Mouse (Mus musculus): ENCODE data around the gene Dbil5. TPM values are rescaled to one million over a fixed set of nuclear protein-coding genes. Genes with fewer than 3 reads are reported as not detected.

The Dbil5 gene
- 1.1 TPM in 1 of 2 replicates, not detected in the other for polyA plus RNA-seq (2014; fragmentation: Nextera tagmentation; extraction: Ambion mirVana)

DNA sequence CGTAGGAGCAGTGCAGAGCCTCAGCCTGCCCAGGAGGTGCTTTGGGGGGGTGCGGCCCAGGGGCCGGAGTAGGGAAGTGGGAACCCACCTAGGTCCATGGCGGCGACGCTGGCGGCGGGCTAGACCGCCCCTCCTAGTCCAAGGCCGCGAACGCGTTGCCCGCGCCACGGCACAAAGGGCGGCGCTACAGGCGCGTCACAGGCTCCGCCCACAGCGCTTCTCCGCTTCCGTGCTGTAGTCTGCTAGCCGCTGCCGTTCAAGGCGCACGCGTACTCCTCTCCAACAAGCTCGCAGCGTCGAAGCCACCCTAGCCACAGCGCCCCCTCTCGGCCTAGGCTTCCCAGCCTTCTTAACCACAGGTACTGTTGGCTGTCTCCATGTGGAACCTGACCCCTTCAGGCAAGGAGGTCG is at the start of gene Dbil5, which contains the start of gene Gemin4:
Gene Dbil5 (plus strand): TSS at position 219 of the 411 bp plus-strand sequence.
Gene Gemin4 (minus strand): TSS at position 275 of the 411 bp plus-strand sequence.
- 1% methylated on average over 35 of the region's 35 CpGs for WGBS
- Histone ChIP-seq H3K27ac (replicated peaks; ENCODE audit: low read depth, low read length) (peak within 1 kb of the TSS; percentile 88), H3K36me3 (ENCODE audit: control insufficient read depth, insufficient read depth, low read length) (peaks cover 44% of the 10 kb centered on the region), H3K4me3 (replicated peaks; ENCODE audit: low read depth, low read length) (peak within 1 kb of the TSS; percentile 70), H3K9ac (replicated peaks; ENCODE audit: low read length) (peak within 1 kb of the TSS; percentile 82), H3K9me3 (ENCODE audit: control insufficient read depth, low read length) (no peaks in the 10 kb centered on the region), H3K4me1 (ENCODE audit: control insufficient read depth, insufficient read depth, low read length) (peaks cover 5% of the 10 kb centered on the region; the same call in 1 of the 2 replicates), H3K4me2 (ENCODE audit: low read length) (peak within 1 kb of the TSS; percentile 73), H3K27me3 (ENCODE audit: control insufficient read depth, insufficient read depth, low read length) (no peaks in the 10 kb centered on the region)
- DNase-seq: peak; percentile 99
- ATAC-seq (ENCODE audit: low FRiP score, low TSS enrichment): peak; percentile 98

- no peak overlapping the region for H3K27ac ChIP-seq (replicated peaks; ENCODE audit: low read depth, low read length)
- DNase-seq: peak; percentile 32
- WGBS: 75% methylated on average over 3 of the region's 3 CpGs
Observed at GRCm38 (mm10) chr11:76168976-76169375, 48.4 kb upstream of the Dbil5 start.

DNA sequence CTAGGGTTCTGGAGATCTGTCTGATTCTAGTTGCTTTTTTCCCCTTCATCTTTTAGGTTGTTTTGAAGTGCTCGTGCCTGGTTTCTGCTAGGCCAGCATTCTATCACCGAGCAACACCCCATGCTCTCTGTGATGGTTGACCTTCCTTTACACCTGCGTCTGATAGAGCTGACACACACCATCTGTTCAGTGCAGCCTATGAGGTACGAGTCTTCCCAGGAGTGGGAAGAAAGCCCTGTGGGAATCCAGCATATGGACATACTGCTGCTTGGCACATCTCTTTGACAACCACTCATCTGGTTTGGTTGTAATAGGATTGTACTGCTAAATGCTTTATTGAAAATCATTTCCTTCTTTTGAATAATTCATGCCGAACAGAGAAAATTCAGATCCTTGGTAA is 47.2 kb upstream of the Dbil5 start:
- H3K4me2 ChIP-seq (ENCODE audit: low read length): no peak overlapping the region
- H3K27ac ChIP-seq (replicated peaks; ENCODE audit: low read depth, low read length): no peak overlapping the region; the same call in 1 of the 2 replicates
- no peaks in the 10 kb centered on the region for H3K9me3 ChIP-seq (ENCODE audit: control insufficient read depth, low read length)
- no peaks in the 10 kb centered on the region for H3K27me3 ChIP-seq (ENCODE audit: control insufficient read depth, insufficient read depth, low read length)
- DNase-seq: peak; percentile 27
- no peak for ATAC-seq (ENCODE audit: low FRiP score, low TSS enrichment)
- no peak overlapping the region for H3K4me3 ChIP-seq (replicated peaks; ENCODE audit: low read depth, low read length)
- peaks cover 23% of the 10 kb centered on the region for H3K36me3 ChIP-seq (ENCODE audit: control insufficient read depth, insufficient read depth, low read length)
- H3K4me1 ChIP-seq (ENCODE audit: control insufficient read depth, insufficient read depth, low read length): no peaks in the 10 kb centered on the region
- WGBS: 56% methylated on average over 5 of the region's 5 CpGs
- no peak overlapping the region for H3K9ac ChIP-seq (replicated peaks; ENCODE audit: low read length)

More at GRCm38 (mm10) chr11:76168976-76169375, 48.4 kb upstream of the Dbil5 start:
- no peak overlapping the region for H3K4me3 ChIP-seq (replicated peaks; ENCODE audit: low read depth, low read length)
- no peaks in the 10 kb centered on the region for H3K9me3 ChIP-seq (ENCODE audit: control insufficient read depth, low read length)
- H3K36me3 ChIP-seq (ENCODE audit: control insufficient read depth, insufficient read depth, low read length): peaks cover 29% of the 10 kb centered on the region
- H3K9ac ChIP-seq (replicated peaks; ENCODE audit: low read length): no peak overlapping the region
- no peak for ATAC-seq (ENCODE audit: low FRiP score, low TSS enrichment)
- no peaks in the 10 kb centered on the region for H3K4me1 ChIP-seq (ENCODE audit: control insufficient read depth, insufficient read depth, low read length)
- H3K27me3 ChIP-seq (ENCODE audit: control insufficient read depth, insufficient read depth, low read length): no peaks in the 10 kb centered on the region
- no peak overlapping the region for H3K4me2 ChIP-seq (ENCODE audit: low read length)

DNA sequence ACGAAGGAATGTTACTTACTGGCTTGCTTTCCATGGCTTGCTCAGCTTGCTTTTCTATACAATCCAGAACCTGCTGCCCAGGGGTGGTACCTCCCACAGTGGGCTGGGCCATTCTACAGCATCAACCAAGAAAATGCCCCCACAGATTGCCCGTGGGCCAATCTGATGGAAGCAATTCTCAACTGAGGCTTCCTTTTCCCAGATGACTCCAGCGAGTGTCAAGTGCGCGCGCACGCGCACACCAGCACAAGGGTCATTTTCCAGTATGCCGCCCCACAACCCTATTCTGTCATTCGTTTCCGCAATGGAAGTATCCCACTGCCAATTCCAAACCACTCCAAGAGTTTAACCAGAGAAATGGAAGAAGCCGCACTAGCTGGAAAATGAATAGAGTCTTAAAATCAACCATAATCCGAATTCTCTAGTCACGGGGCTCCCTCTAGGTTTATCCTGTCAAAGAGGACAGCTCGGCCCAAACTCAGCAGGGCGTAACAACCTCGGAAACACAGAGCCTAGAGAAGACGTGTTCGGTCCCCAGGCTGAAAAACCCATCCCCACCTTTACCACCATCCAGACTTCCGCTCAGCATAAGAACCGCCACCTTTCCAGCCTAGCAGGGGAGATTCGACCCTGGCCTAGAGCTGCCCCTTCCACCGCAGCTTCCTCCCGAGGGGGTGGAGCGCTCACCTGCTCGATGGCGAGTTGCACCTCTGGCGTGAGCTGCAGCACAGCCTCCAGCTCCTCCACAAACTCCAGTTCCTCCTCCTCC is 38.5 kb upstream of the Dbil5 start:
- Histone ChIP-seq H3K4me2 (ENCODE audit: low read length) (peak overlapping the region; percentile 94), H3K4me3 (replicated peaks; ENCODE audit: low read depth, low read length) (peak overlapping the region; percentile 90), H3K36me3 (ENCODE audit: control insufficient read depth, insufficient read depth, low read length) (peaks cover 3% of the 10 kb centered on the region; the same call in 1 of the 2 replicates), H3K4me1 (ENCODE audit: control insufficient read depth, insufficient read depth, low read length) (peaks cover 13% of the 10 kb centered on the region), H3K9ac (replicated peaks; ENCODE audit: low read length) (peak overlapping the region; percentile 76), H3K9me3 (ENCODE audit: control insufficient read depth, low read length) (no peaks in the 10 kb centered on the region), H3K27ac (replicated peaks; ENCODE audit: low read depth, low read length) (peak overlapping the region; percentile 78), H3K27me3 (ENCODE audit: control insufficient read depth, insufficient read depth, low read length) (no peaks in the 10 kb centered on the region)
- WGBS: 2% methylated on average over 28 of the region's 28 CpGs
- peak; percentile 74 for DNase-seq
- peak; percentile 55; the same call in 1 of the 2 replicates for ATAC-seq (ENCODE audit: low FRiP score, low TSS enrichment)

- under 1% methylated on average over 37 of the region's 37 CpGs for WGBS
- Histone ChIP-seq H3K4me1 (ENCODE audit: control insufficient read depth, insufficient read depth, low read length) (peaks cover 13% of the 10 kb centered on the region), H3K27ac (replicated peaks; ENCODE audit: low read depth, low read length) (peak within 1 kb of the TSS; percentile 78), H3K36me3 (ENCODE audit: control insufficient read depth, insufficient read depth, low read length) (no peaks in the 10 kb centered on the region), H3K4me3 (replicated peaks; ENCODE audit: low read depth, low read length) (peak within 1 kb of the TSS; percentile 90), H3K4me2 (ENCODE audit: low read length) (peak within 1 kb of the TSS; percentile 94), H3K9me3 (ENCODE audit: control insufficient read depth, low read length) (no peaks in the 10 kb centered on the region), H3K9ac (replicated peaks; ENCODE audit: low read length) (peak within 1 kb of the TSS; percentile 76), H3K27me3 (ENCODE audit: control insufficient read depth, insufficient read depth, low read length) (no peaks in the 10 kb centered on the region)
- peak; percentile 91 for DNase-seq
- ATAC-seq (ENCODE audit: low FRiP score, low TSS enrichment): peak; percentile 76; the same call in 1 of the 2 replicates
Observed at GRCm38 (mm10) chr11:76179495-76180145, 37.8 kb upstream of the Dbil5 start, which contains the start of the genes Vps53 and Fam57a. Gene Vps53 (minus strand): TSS chr11:76179647. Gene Fam57a (plus strand): TSS chr11:76179671.

- peaks cover 13% of the 10 kb centered on the region for H3K4me1 ChIP-seq (ENCODE audit: control insufficient read depth, insufficient read depth, low read length)
- H3K27ac ChIP-seq (replicated peaks; ENCODE audit: low read depth, low read length): peak overlapping the region; percentile 64; the same call in 1 of the 2 replicates
- 24% methylated on average over 7 of the region's 7 CpGs for WGBS
Observed at GRCm38 (mm10) chr11:76180146-76180540, 37.3 kb upstream of the Dbil5 start.

DNA sequence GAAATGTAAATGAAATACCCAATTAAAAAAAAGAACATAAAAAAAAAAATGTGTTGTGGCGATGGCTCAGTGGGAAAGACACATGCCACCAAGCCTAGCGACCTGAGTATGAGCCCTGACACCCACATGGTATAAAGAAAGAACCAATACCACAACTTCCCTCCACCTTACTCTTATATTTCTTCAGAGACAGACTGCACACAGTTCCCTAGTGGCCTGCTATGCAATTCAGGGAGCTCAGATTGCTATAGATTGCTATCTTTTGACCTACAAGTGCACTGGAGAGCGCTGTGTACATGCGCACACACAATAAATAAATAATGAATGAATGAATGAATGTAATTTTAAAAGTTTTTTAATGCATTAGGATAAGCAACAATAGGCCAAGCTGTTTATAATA is 33.7 kb upstream of the Dbil5 start:
- Histone ChIP-seq H3K9me3 (ENCODE audit: control insufficient read depth, low read length) (no peaks in the 10 kb centered on the region), H3K27me3 (ENCODE audit: control insufficient read depth, insufficient read depth, low read length) (no peaks in the 10 kb centered on the region), H3K27ac (replicated peaks; ENCODE audit: low read depth, low read length) (no peak overlapping the region), H3K36me3 (ENCODE audit: control insufficient read depth, insufficient read depth, low read length) (no peaks in the 10 kb centered on the region), H3K4me3 (replicated peaks; ENCODE audit: low read depth, low read length) (no peak overlapping the region), H3K9ac (replicated peaks; ENCODE audit: low read length) (no peak overlapping the region), H3K4me2 (ENCODE audit: low read length) (no peak overlapping the region), H3K4me1 (ENCODE audit: control insufficient read depth, insufficient read depth, low read length) (peaks cover 5% of the 10 kb centered on the region)
- ATAC-seq (ENCODE audit: low FRiP score, low TSS enrichment): no peak
- DNase-seq: no peak
- 88% methylated on average over 4 of the region's 4 CpGs for WGBS

More at GRCm38 (mm10) chr11:76180146-76180540, 37.3 kb upstream of the Dbil5 start:
- no peak for ATAC-seq (ENCODE audit: low FRiP score, low TSS enrichment)
- Histone ChIP-seq H3K9ac (replicated peaks; ENCODE audit: low read length) (peak overlapping the region; percentile 76), H3K4me2 (ENCODE audit: low read length) (peak overlapping the region; percentile 94), H3K27me3 (ENCODE audit: control insufficient read depth, insufficient read depth, low read length) (no peaks in the 10 kb centered on the region), H3K36me3 (ENCODE audit: control insufficient read depth, insufficient read depth, low read length) (no peaks in the 10 kb centered on the region), H3K9me3 (ENCODE audit: control insufficient read depth, low read length) (no peaks in the 10 kb centered on the region), H3K4me3 (replicated peaks; ENCODE audit: low read depth, low read length) (peak overlapping the region; percentile 90)
- no peak for DNase-seq

DNA sequence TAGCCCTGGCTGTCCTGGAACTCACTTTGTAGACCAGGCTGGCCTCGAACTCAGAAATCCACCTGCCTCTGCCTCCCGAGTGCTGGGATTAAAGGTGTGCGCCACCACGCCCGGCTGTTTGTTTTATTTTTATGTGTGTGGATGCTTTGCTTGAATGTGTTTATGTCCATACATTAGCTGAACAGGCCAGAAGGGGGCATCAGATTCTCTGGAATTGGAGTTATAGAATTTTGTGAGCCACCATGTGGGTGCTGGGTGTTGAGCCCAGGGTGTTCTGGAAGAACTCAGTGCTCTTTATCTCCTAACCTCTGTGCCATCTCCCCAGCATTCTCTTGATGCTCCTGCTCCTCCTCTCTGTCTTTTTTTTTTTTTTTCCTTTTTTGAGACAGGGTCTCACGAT is 30.5 kb upstream of the Dbil5 start:
- WGBS: 86% methylated on average over 6 of the region's 6 CpGs
- no peak overlapping the region for H3K4me3 ChIP-seq (replicated peaks; ENCODE audit: low read depth, low read length)
- no peak overlapping the region for H3K9ac ChIP-seq (replicated peaks; ENCODE audit: low read length)
- no peak overlapping the region for H3K4me2 ChIP-seq (ENCODE audit: low read length)
- DNase-seq (no peak), ATAC-seq (ENCODE audit: low FRiP score, low TSS enrichment) (no peak)
- no peaks in the 10 kb centered on the region for H3K27me3 ChIP-seq (ENCODE audit: control insufficient read depth, insufficient read depth, low read length)
- H3K27ac ChIP-seq (replicated peaks; ENCODE audit: low read depth, low read length): no peak overlapping the region
- H3K36me3 ChIP-seq (ENCODE audit: control insufficient read depth, insufficient read depth, low read length): no peaks in the 10 kb centered on the region
- H3K4me1 ChIP-seq (ENCODE audit: control insufficient read depth, insufficient read depth, low read length): no peaks in the 10 kb centered on the region
- H3K9me3 ChIP-seq (ENCODE audit: control insufficient read depth, low read length): no peaks in the 10 kb centered on the region

All from midbrain, embryonic 14.5 days (tissue).